Mouse (Mus musculus) olfactory bulb, adult 2 months (tissue): Measurements from ENCODE around the gene Cacna1a. TPM values are rescaled to one million over a fixed set of nuclear protein-coding genes. Genes with fewer than 3 reads are reported as not detected.

ENCODE experiments used
- H3K27ac ChIP-seq: fragments of 200-500 bp; 2 replicates; pipeline ENCODE4 v1.5.1; 2012; ENCODE audit warnings: low read depth, low read length; ENCODE audit not compliant: insufficient read depth
- H3K4me1 ChIP-seq: fragments of 200-500 bp; 2 replicates; pipeline ENCODE4 v1.6.1; 2012; ENCODE audit warnings: low read length; ENCODE audit not compliant: control insufficient read depth, insufficient read depth
- H3K4me3 ChIP-seq: fragments of 200-500 bp; 2 replicates; pipeline ENCODE4 v1.5.1; 2012; ENCODE audit warnings: mild to moderate bottlenecking, low read depth, low read length, moderate library complexity; ENCODE audit not compliant: insufficient read depth
- CTCF ChIP-seq: fragments of 200-500 bp; IDR thresholded peaks from 2 replicates; pipeline ENCODE4 v1.5.1; 2012; ENCODE audit warnings: low read depth, mild to moderate bottlenecking, low read length, moderate library complexity; ENCODE audit not compliant: insufficient read depth
- POLR2A ChIP-seq: fragments of 200-500 bp; IDR thresholded peaks from 2 replicates; pipeline ENCODE4 v1.6.1; 2012; ENCODE audit warnings: mild to moderate bottlenecking, low read depth, low read length, moderate library complexity; ENCODE audit not compliant: insufficient read depth
- WGBS: fragments of 180-500 bp; shearing (Covaris S2); methylation state at CpG from one replicate; pipeline ENCODE4 v1.1.7; 2018; 5-methylcytosine and 5-hydroxymethylcytosine counted together
- polyA plus RNA-seq: library from polyadenylated mRNA; stranded (reverse); fragments of >200 nt; gene quantifications from 2 replicates; pipeline ENCODE4 v1.2.4, GENCODE M21; 2012; ENCODE audit warnings: low replicate concordance; ENCODE audit not compliant: missing spikeins, insufficient read depth, insufficient read length

The Cacna1a gene
- polyA plus RNA-seq, 1 experiment = not detected

DNA sequence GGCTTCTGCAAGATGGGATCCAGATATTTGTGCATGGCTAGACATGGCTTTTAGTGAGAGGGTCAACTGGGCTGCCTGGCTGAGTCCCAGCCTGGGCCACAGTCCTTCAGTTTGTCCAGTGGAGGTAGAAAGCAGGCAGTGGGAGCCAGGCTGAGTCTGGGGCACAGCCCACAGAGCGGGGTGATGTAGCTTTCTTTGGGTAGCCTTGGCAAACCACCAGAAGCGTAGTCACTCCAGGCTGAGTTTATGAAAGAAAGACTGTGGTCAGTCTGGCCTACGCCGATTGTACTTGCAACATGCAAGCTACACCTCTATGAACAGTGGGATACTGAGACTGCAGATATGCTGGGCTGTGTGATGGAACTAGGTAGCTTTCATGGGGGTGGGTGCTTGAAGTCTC is 94.8 kb downstream of the Cacna1a start:
- TF ChIP-seq POLR2A (no peak), CTCF (no peak)
- H3K27ac ChIP-seq = no peak overlapping the region
- 71% methylated on average over 4 of the region's 4 CpGs for WGBS
- no peak overlapping the region for H3K4me3 ChIP-seq
- H3K4me1 ChIP-seq = peaks cover 3% of the 10 kb centered on the region; the same call in 1 of the 2 replicates

DNA sequence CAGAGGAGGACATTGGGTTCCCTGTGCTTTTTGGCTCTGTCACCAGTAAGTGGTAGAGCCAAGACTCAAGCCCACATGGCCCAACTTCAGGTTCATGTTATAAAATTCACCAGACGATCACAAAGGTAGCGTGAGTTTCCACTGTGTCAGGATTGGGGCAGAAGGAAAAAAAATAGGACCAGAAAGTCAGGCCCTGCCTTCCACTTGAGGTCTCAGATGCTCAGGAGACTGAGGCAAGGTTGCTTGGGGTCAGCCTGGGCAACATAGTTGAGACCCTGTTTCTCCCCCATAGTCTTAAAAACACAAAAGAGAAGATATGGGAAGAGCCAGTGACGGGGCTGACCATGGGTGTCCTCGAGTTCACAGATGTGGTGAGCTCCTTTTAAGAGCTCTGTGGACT is 97.1 kb downstream of the Cacna1a start:
- Histone ChIP-seq H3K4me3 (no peak overlapping the region), H3K4me1 (peaks cover 3% of the 10 kb centered on the region; the same call in 1 of the 2 replicates), H3K27ac (no peak overlapping the region)
- WGBS = 86% methylated on average over 4 of the region's 4 CpGs
- TF ChIP-seq POLR2A (no peak), CTCF (no peak)

DNA sequence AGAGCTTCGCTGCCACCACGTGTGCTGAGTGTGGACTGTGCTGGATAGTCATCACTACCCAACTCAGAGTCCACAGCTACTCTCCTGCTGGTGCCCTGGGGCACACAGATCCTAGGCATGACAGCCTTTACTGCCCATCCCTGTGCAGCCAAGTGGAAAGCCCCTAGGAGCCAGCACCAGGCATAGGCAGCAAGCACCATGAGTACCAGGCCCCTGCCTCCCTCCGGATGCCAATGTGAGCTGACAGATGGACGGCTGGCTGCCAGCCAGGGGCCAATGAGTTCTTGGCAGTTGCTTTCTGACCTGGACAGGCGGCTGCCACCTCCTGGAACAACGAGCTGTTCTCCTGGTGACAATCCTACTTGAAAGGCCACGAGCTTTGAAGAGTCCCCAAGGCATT is 97.6 kb downstream of the Cacna1a start:
- H3K4me3 ChIP-seq = no peak overlapping the region
- no peak overlapping the region for H3K27ac ChIP-seq
- 62% methylated on average over 7 of the region's 7 CpGs for WGBS
- peaks cover 3% of the 10 kb centered on the region; the same call in 1 of the 2 replicates for H3K4me1 ChIP-seq
- TF ChIP-seq POLR2A = no peak
- TF ChIP-seq CTCF = no peak

DNA sequence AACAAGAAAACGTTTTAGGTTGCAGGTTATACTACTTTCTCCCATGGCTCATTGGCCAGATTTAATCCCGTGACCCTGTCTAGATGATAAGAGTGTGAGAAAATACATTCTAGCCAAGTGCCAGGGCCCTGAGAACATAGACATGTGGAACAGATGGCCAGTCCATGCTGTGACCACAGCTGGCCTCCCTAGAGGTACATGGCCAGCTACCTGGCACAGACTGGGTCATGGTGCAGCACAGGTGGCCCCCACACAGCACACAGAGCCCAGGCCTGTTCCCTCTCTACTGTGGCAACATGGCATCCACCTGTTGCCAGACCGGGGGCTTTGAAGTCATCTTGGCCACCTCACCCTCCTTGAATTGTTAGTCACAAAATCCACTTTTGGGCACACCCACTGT is 101.0 kb downstream of the Cacna1a start:
- TF ChIP-seq CTCF = no peak
- TF ChIP-seq POLR2A = no peak
- no peak overlapping the region for H3K4me3 ChIP-seq
- no peak overlapping the region for H3K27ac ChIP-seq
- H3K4me1 ChIP-seq = peaks cover 4% of the 10 kb centered on the region
- WGBS = 90% methylated on average over 3 of the region's 3 CpGs

DNA sequence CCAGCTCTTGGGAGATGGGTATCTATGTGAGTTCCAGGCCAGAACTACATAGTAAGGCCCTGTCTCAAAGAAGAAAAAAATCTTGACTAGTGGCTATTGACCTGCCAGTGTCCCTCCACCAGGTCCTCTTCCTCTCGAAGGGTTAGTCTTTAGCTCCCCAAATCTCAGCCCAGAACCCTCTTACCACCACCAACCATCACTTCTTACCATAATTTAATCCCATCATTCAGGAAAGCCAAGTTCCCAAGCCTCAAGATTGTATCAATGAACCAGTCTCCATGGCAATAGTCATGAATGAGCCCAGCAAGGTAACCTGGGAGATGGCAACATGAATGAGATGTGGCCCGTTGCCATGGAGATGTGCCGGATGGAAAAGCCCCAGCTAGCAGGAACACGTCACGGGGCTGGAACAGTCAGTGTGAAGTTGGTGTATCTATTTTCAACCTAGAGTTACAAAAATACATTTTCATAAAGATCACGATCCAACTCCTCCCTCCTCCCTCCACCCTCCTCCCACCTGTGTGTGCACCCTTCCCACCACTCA is 106.4 kb downstream of the Cacna1a start:
- TF ChIP-seq POLR2A (no peak), CTCF (no peak)
- Histone ChIP-seq H3K4me3 (no peak overlapping the region), H3K4me1 (peaks cover 10% of the 10 kb centered on the region), H3K27ac (no peak overlapping the region)
- WGBS = 31% methylated on average over 6 of the region's 6 CpGs

DNA sequence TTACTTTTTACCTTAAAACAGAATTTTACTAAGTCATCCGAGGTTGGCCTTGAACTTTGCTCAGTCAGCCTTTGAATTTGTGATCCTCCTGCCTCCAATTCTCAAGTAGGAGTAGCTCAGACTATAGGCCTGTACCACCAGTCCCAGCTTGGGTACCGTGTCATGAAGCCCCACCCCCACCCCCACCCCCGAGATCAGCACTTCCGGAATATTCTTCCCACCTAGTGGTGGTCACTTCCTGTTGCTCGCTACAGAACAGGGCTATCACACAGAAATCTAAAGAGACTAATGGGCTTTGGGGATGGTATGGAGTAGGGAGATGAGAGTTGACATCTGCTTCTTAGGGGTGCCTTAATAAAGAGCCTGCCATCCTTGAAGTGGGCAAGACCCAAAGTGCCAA is 112.9 kb downstream of the Cacna1a start:
- Histone ChIP-seq H3K27ac (no peak overlapping the region), H3K4me1 (peaks cover 13% of the 10 kb centered on the region), H3K4me3 (no peak overlapping the region)
- WGBS = 67% methylated on average over 5 of the region's 5 CpGs
- TF ChIP-seq POLR2A (no peak), CTCF (no peak)

DNA sequence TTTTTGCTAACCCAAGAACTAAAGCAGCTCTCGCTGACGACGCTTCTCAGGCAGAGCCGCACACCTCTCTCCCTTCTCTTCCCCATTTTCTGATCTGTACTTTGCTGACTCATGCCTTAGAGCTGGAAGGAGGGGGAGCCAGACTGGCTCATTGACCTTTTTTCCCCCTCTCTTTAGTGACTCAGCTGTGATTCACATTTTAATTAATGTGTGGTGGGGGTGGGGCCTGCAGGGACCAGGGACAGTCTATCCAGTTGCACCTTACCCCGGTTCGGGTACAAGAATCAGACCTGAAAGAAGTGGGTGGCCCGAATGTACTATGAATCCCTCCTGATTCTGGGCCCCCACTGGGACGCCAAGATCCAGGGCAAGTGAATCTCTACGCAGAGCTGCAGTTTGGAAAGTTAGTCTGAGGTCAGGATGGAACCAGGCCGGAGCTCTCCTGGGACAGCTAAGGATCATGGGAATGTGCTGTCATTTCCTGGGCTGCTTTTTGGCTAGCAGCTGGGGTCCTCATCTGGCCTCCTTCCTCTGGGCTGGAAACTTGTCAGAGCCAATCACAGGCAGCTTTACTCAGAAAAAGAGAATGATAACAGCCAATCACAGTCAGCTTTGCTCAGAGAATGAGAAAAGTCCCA is 113.5 kb downstream of the Cacna1a start:
- no peak for TF ChIP-seq POLR2A
- no peak for TF ChIP-seq CTCF
- H3K4me1 ChIP-seq = peaks cover 16% of the 10 kb centered on the region
- 31% methylated on average over 10 of the region's 10 CpGs for WGBS
- H3K27ac ChIP-seq = no peak overlapping the region
- H3K4me3 ChIP-seq = no peak overlapping the region

DNA sequence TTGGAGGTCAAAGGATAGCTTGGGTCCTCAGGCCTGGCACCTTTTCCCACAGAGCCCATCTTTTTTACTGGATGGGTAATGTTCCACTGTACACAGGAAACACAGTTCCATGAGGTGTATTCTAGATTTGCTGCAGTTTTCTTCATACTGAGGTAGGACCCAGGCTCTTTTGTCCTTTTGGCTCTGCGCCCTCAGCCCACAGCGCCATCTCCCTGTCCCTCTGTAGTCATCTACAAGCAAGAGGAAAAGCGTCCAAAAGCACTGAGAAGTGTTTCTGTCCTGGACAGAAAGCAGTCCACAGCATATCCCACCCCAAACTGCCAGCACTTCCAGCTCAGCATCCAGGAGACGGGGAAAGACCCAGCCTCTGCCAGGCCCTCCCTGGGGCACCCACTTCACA is 114.4 kb downstream of the Cacna1a start:
- no peak overlapping the region for H3K27ac ChIP-seq
- TF ChIP-seq CTCF = no peak
- no peak for TF ChIP-seq POLR2A
- 84% methylated on average over 4 of the region's 4 CpGs for WGBS
- no peak overlapping the region for H3K4me3 ChIP-seq
- peaks cover 19% of the 10 kb centered on the region for H3K4me1 ChIP-seq

DNA sequence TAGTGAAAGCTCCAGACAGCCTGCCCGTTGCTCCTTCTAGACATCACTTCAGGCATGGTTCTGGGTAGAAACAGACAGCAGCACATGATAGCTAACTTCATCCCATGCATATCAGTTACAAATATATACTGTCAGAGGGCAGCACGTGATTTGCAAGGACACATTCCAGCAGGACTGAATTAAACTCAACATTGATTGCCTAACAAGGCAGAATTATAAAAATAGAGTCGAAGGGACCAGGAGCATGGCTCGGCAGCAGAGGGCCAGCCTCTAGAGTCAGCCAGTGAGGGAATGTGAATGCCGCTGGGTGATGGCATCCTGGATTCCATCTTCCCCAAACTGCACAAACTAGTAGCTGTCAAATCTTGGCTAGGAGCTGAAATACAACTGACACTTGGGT is 119.0 kb downstream of the Cacna1a start:
- H3K27ac ChIP-seq = no peak overlapping the region
- WGBS = 78% methylated on average over 5 of the region's 5 CpGs
- no peak overlapping the region for H3K4me3 ChIP-seq
- H3K4me1 ChIP-seq = peaks cover 20% of the 10 kb centered on the region
- TF ChIP-seq POLR2A (no peak), CTCF (no peak)
